Mouse (Mus musculus) embryonic facial prominence, embryonic 11.5 days (tissue): ENCODE data around the gene Oaf. TPM values are rescaled to one million over a fixed set of nuclear protein-coding genes. Genes with fewer than 3 reads are reported as not detected.

ENCODE experiments used
- ATAC-seq: fragments of 200-750 bp; cut with Nextera tagmentation; replicated peaks from 2 replicates; pipeline ENCODE4 v1.8.0; 2017; ENCODE audit warnings: low read depth; ENCODE audit not compliant: insufficient number of reproducible peaks, low FRiP score, low TSS enrichment
- DNase-seq: peaks from one replicate; pipeline ENCODE4 v3.0.0-alpha.2; 2015; ENCODE audit warnings: low spot score
- H3K27ac ChIP-seq: fragments of 300-500 bp; sonication (generic); replicated peaks from 2 replicates; pipeline ENCODE4 v1.5.1; 2014; ENCODE audit warnings: mild to moderate bottlenecking, low read depth, low read length, control low read depth
- H3K27me3 ChIP-seq: fragments of 300-500 bp; sonication (generic); 2 replicates; pipeline ENCODE4 v1.6.1; 2014; ENCODE audit warnings: mild to moderate bottlenecking, low read length, moderate library complexity, mixed read lengths; ENCODE audit not compliant: control insufficient read depth, insufficient read depth
- H3K36me3 ChIP-seq: fragments of 300-500 bp; sonication (generic); replicated peaks from 2 replicates; pipeline ENCODE4 v1.6.1; 2014; ENCODE audit warnings: low read depth, mild to moderate bottlenecking, low read length, moderate library complexity, mixed read lengths; ENCODE audit not compliant: control insufficient read depth, insufficient read depth
- H3K4me1 ChIP-seq: fragments of 300-500 bp; sonication (generic); 2 replicates; pipeline ENCODE4 v1.6.1; 2014; ENCODE audit warnings: low read length, mixed read lengths; ENCODE audit not compliant: control insufficient read depth, insufficient read depth
- H3K4me2 ChIP-seq: fragments of 300-500 bp; sonication (generic); 2 replicates; pipeline ENCODE4 v1.6.1; 2014; ENCODE audit warnings: low read depth, mild to moderate bottlenecking, control low read depth, low read length, moderate library complexity
- H3K4me3 ChIP-seq: fragments of 300-500 bp; sonication (generic); 2 replicates; pipeline ENCODE4 v1.5.1; 2014; ENCODE audit warnings: low read depth, low read length, control low read depth
- H3K9ac ChIP-seq: fragments of 300-500 bp; sonication (generic); replicated peaks from 2 replicates; pipeline ENCODE4 v1.6.1; 2014; ENCODE audit warnings: mild to moderate bottlenecking, control low read depth, low read length
- H3K9me3 ChIP-seq: fragments of 300-500 bp; sonication (generic); replicated peaks from 2 replicates; pipeline ENCODE4 v1.6.1; 2016; ENCODE audit warnings: mild to moderate bottlenecking, low read length, inconsistent platforms, mixed read lengths; ENCODE audit not compliant: control insufficient read depth
- WGBS: fragments of 180-500 bp; shearing (Covaris S2); extraction: QIAGEN DNeasy Blood & Tissue Kit; methylation state at CpG from one replicate; pipeline ENCODE4 v1.1.7; 2014; 5-methylcytosine and 5-hydroxymethylcytosine counted together
- polyA plus RNA-seq: library from polyadenylated mRNA; unstranded; fragments of >200 nt; fragmentation: Nextera tagmentation; extraction: Ambion mirVana; gene quantifications from 2 replicates; pipeline ENCODE4 v1.2.1, GENCODE M21; 2014

Gene Oaf
- polyA plus RNA-seq, 1 experiment from 2014 or later: 73.3 TPM

GRCm38 (mm10) chr9:43221643-43222428 lies 17.9 kb downstream of the Oaf start:
- ATAC-seq (0 out of 2 replicates have a peak, but pooled peaks have one; percentile 40), DNase-seq (peak; percentile 95)
- no peak overlapping the region for H3K27ac ChIP-seq
- H3K9me3 ChIP-seq: no peaks in the 10 kb centered on the region
- H3K4me1 ChIP-seq: no peaks in the 10 kb centered on the region; the same call in 1 of the 2 replicates
- no peak overlapping the region for H3K9ac ChIP-seq
- H3K36me3 ChIP-seq: no peaks in the 10 kb centered on the region
- no peak overlapping the region for H3K4me2 ChIP-seq
- H3K27me3 ChIP-seq: no peaks in the 10 kb centered on the region
- 31% methylated on average over 18 of the region's 18 CpGs for WGBS
- no peak overlapping the region for H3K4me3 ChIP-seq

DNA sequence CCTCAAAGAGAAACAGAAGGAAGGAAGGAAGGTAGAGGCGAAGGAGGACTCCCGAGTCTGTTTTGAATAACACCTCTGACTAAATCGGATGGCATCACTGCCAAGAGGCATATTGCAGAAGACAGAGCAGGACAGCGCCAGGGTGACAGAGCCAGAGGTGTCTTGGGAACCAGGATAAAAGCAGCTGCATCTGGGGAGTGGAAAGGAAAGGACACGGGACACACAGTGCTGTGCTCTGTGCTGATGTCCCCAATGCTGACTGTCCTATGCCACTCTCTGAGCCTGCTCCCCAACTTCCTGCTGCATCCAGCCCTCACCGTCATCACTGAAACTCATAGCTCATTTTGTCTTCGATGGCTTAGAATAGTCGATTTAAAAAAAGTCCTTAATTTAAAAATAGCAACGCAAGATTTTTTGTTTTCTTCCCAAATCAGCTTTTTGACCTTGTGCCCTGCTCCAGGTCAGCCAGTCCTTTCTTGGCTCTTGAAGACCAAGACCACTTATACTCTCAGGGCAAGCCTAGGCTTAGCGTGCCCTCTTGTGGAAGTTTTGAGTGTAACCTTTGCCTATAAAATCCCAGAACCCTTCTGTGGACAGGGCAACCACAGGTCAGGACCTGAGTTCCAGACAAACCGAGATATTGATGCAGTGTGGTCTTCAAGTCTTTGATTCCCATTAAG lies 28.8 kb downstream of the Oaf start:
- Histone ChIP-seq H3K27ac (no peak overlapping the region), H3K36me3 (no peaks in the 10 kb centered on the region), H3K27me3 (peaks cover 7% of the 10 kb centered on the region), H3K9ac (no peak overlapping the region; the same call in 1 of the 2 replicates), H3K4me1 (peaks cover 2% of the 10 kb centered on the region), H3K9me3 (no peaks in the 10 kb centered on the region), H3K4me3 (no peak overlapping the region), H3K4me2 (no peak overlapping the region)
- DNase-seq (peak; percentile 82), ATAC-seq (0 out of 2 replicates have a peak, but pooled peaks have one; percentile 53)
- 24% methylated on average over 11 of the region's 11 CpGs for WGBS

- ATAC-seq (no peak), DNase-seq (peak; percentile 43)
- H3K9me3 ChIP-seq: no peaks in the 10 kb centered on the region
- H3K36me3 ChIP-seq: no peaks in the 10 kb centered on the region
- WGBS: 2% methylated on average over 13 of the region's 13 CpGs
- H3K27me3 ChIP-seq: peaks cover 13% of the 10 kb centered on the region
- H3K4me1 ChIP-seq: peaks cover 2% of the 10 kb centered on the region
- H3K4me2 ChIP-seq: no peak within 1 kb of the TSS
- no peak within 1 kb of the TSS for H3K4me3 ChIP-seq
- H3K27ac ChIP-seq: no peak within 1 kb of the TSS
- H3K9ac ChIP-seq: no peak within 1 kb of the TSS; the same call in 1 of the 2 replicates
Observed at GRCm38 (mm10) chr9:43210190-43210682, 29.5 kb downstream of the Oaf start, which contains the start of gene Pou2f3. Pou2f3 (minus strand) TSS chr9:43210369.

DNA sequence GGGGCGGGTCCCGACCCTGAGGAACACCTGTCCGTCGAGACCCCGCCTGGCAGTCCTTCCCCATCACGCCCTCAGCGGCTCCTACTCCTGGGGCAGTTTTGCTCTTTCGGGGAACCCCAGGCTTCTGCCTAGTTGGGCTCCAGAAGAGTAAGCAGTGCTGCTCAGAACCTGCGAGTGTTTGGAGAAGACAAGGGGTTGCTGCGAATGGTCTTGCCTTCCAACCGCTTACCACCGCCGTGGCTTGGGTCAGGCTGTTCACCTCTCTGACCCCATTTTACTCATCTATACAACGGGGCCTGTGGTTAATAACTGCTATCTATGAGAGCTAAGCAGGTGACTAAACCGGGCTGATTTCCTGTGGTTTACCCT lies 33.7 kb downstream of the Oaf start:
- H3K9me3 ChIP-seq: no peaks in the 10 kb centered on the region
- no peak overlapping the region for H3K27ac ChIP-seq
- H3K4me2 ChIP-seq: peak overlapping the region; percentile 66
- H3K4me3 ChIP-seq: peak overlapping the region; percentile 26
- peaks cover 2% of the 10 kb centered on the region for H3K4me1 ChIP-seq
- DNase-seq (no peak), ATAC-seq (no peak)
- H3K36me3 ChIP-seq: no peaks in the 10 kb centered on the region
- WGBS: 2% methylated on average over 14 of the region's 15 CpGs
- peak overlapping the region; percentile 22; the same call in 1 of the 2 replicates for H3K9ac ChIP-seq
- H3K27me3 ChIP-seq: peaks cover 21% of the 10 kb centered on the region

- Histone ChIP-seq H3K4me1 (peaks cover 2% of the 10 kb centered on the region), H3K9ac (peak overlapping the region; percentile 22), H3K9me3 (no peaks in the 10 kb centered on the region), H3K4me2 (peak overlapping the region; percentile 66), H3K27me3 (peaks cover 24% of the 10 kb centered on the region), H3K36me3 (no peaks in the 10 kb centered on the region), H3K4me3 (peak overlapping the region; percentile 26), H3K27ac (no peak overlapping the region)
- WGBS: 2% methylated on average over 41 of the region's 41 CpGs
- no peak for DNase-seq
- no peak for ATAC-seq
Observed at GRCm38 (mm10) chr9:43205343-43206021, 34.2 kb downstream of the Oaf start.

GRCm38 (mm10) chr9:43200212-43200611 lies 39.5 kb downstream of the Oaf start:
- H3K27me3 ChIP-seq: peaks cover 10% of the 10 kb centered on the region
- H3K36me3 ChIP-seq: no peaks in the 10 kb centered on the region
- DNase-seq (no peak), ATAC-seq (no peak)
- H3K9ac ChIP-seq: no peak overlapping the region
- H3K4me2 ChIP-seq: 0 out of 2 replicates have a peak overlapping the region, but pooled peaks have one; percentile 0
- no peak overlapping the region for H3K4me3 ChIP-seq
- no peaks in the 10 kb centered on the region for H3K4me1 ChIP-seq
- no peaks in the 10 kb centered on the region for H3K9me3 ChIP-seq
- no peak overlapping the region for H3K27ac ChIP-seq
- WGBS: 7% methylated on average over 5 of the region's 5 CpGs

GRCm38 (mm10) chr9:43194001-43194400 lies 45.7 kb downstream of the Oaf start:
- Histone ChIP-seq H3K4me1 (no peaks in the 10 kb centered on the region; the same call in 1 of the 2 replicates), H3K9ac (no peak overlapping the region), H3K4me2 (no peak overlapping the region), H3K27me3 (peaks cover 3% of the 10 kb centered on the region; the same call in 1 of the 2 replicates), H3K36me3 (no peaks in the 10 kb centered on the region), H3K4me3 (no peak overlapping the region), H3K9me3 (no peaks in the 10 kb centered on the region), H3K27ac (no peak overlapping the region)
- WGBS: 16% methylated on average over 9 of the region's 9 CpGs
- no peak for ATAC-seq
- DNase-seq: no peak
